Mouse (Mus musculus) heart, adult 2 months (tissue): ENCODE measurements around the gene Slit3. TPM values are rescaled to one million over a fixed set of nuclear protein-coding genes. Genes with fewer than 3 reads are reported as not detected.
A peak's percentile ranks its signal among the peaks of the same experiment; 100 is the strongest.

ENCODE experiments used
- DNase-seq, 2 experiments: peaks; one replicate each; pipeline ENCODE4 v3.0.0; 2021
- H3K27ac ChIP-seq: fragments of 200-600 bp; 2 replicates; pipeline ENCODE4 v1.8.1; 2022
- H3K27me3 ChIP-seq: fragments of 200-500 bp; 2 replicates; pipeline ENCODE4 v1.6.1; 2012; ENCODE audit warnings: mild to moderate bottlenecking, low read length, inconsistent platforms, mixed read lengths; ENCODE audit not compliant: control insufficient read depth, insufficient read depth
- H3K36me3 ChIP-seq: fragments of 200-500 bp; 2 replicates; pipeline ENCODE4 v1.6.1; 2012; ENCODE audit warnings: low read length, inconsistent platforms; ENCODE audit not compliant: control insufficient read depth, insufficient read depth
- H3K4me1 ChIP-seq: fragments of 200-500 bp; 2 replicates; pipeline ENCODE4 v1.6.1; 2011; ENCODE audit warnings: low read length; ENCODE audit not compliant: control insufficient read depth, insufficient read depth
- H3K4me3 ChIP-seq: fragments of 200-600 bp; 2 replicates; pipeline ENCODE4 v1.8.1; 2022
- H3K79me2 ChIP-seq: fragments of 200-500 bp; replicated peaks from 2 replicates; pipeline ENCODE4 v1.6.1; 2012; ENCODE audit warnings: mild to moderate bottlenecking, inconsistent platforms, low read length, moderate library complexity, mixed read lengths; ENCODE audit not compliant: control insufficient read depth, insufficient read depth
- H3K9ac ChIP-seq: fragments of 200-500 bp; 2 replicates; pipeline ENCODE4 v1.6.1; 2012; ENCODE audit warnings: low read depth, mild to moderate bottlenecking, control low read depth, inconsistent platforms, low read length, mixed read lengths
- CTCF ChIP-seq: fragments of 200-600 bp; IDR thresholded peaks from 2 replicates; pipeline ENCODE4 v1.8.1; 2022; ENCODE audit warnings: antibody characterized with exemption, mild to moderate bottlenecking, moderate library complexity
- EP300 ChIP-seq: fragments of 200-500 bp; IDR thresholded peaks from 2 replicates; pipeline ENCODE4 v1.6.1; 2011; ENCODE audit warnings: low read depth, low read length, control low read depth; ENCODE audit not compliant: insufficient read depth
- POLR2A ChIP-seq: fragments of 200-500 bp; IDR thresholded peaks from 2 replicates; pipeline ENCODE4 v1.6.1; 2011; ENCODE audit warnings: mild to moderate bottlenecking, low read depth, low read length, control low read depth; ENCODE audit not compliant: insufficient read depth
- WGBS: fragments of 180-500 bp; shearing (Covaris S2); methylation state at CpG from one replicate; pipeline ENCODE4 v1.1.7; 2018; 5-methylcytosine and 5-hydroxymethylcytosine counted together
- intact Hi-C: fragments of 180-260 bp; cut with DNase I; formaldehyde crosslinking; loops from one replicate; pipeline ENCODE4 v1.15.1; 2025
- polyA plus RNA-seq: library from polyadenylated mRNA; depleted of rRNA; stranded (reverse); fragments of >200 nt; gene quantifications from 2 replicates; pipeline ENCODE4 v1.2.3, GENCODE M21; 2012
- total RNA-seq, 2 experiments: library from RNA; stranded (reverse); gene quantifications; 2 replicates each; pipeline ENCODE4 v1.2.3; 2021

Slit3 gene
- total and polyA plus RNA-seq, 3 experiments: 12.3 to 15.8 (median 14.6) TPM

- Histone ChIP-seq H3K4me1 (no peaks in the 10 kb centered on the region), H3K9ac (no peak overlapping the region), H3K36me3 (no peaks in the 10 kb centered on the region), H3K4me3 (no peak overlapping the region), H3K27me3 (no peaks in the 10 kb centered on the region), H3K79me2 (no peaks in the 10 kb centered on the region), H3K27ac (no peak overlapping the region)
- no peak for TF ChIP-seq EP300
- no peak for TF ChIP-seq POLR2A
- no peak for TF ChIP-seq CTCF
- 38% methylated on average over 3 of the region's 3 CpGs for WGBS
- DNase-seq: peak in 1 of 2 experiments; percentile 28
- intact Hi-C loops: loop anchor here (5.0 kb wide), 1 partner anchor 34 kb away; no protein-coding TSS in a partner anchor
Measured at GRCm38 (mm10) chr11:35627815-35628214, 506.8 kb downstream of the Slit3 start.

GRCm38 (mm10) chr11:35632262-35632661 is 511.2 kb downstream of the Slit3 start:
- no peak overlapping the region for H3K4me3 ChIP-seq
- DNase-seq: no peak
- no peak overlapping the region for H3K27ac ChIP-seq
- TF ChIP-seq CTCF (no peak), EP300 (no peak), POLR2A (no peak)
- no peaks in the 10 kb centered on the region for H3K4me1 ChIP-seq
- 49% methylated on average over 5 of the region's 5 CpGs for WGBS
- intact Hi-C loops: no loop called here
- no peaks in the 10 kb centered on the region for H3K27me3 ChIP-seq
- H3K9ac ChIP-seq: no peak overlapping the region
- no peaks in the 10 kb centered on the region for H3K36me3 ChIP-seq
- no peaks in the 10 kb centered on the region for H3K79me2 ChIP-seq

GRCm38 (mm10) chr11:35637102-35637501 is 516.1 kb downstream of the Slit3 start:
- intact Hi-C loops: no loop called here
- no peaks in the 10 kb centered on the region for H3K36me3 ChIP-seq
- H3K27ac ChIP-seq: no peak overlapping the region
- H3K4me1 ChIP-seq: no peaks in the 10 kb centered on the region
- 86% methylated on average over 7 of the region's 7 CpGs for WGBS
- H3K79me2 ChIP-seq: no peaks in the 10 kb centered on the region
- no peak overlapping the region for H3K9ac ChIP-seq
- no peak for DNase-seq
- TF ChIP-seq EP300: no peak
- TF ChIP-seq CTCF: no peak
- no peak for TF ChIP-seq POLR2A
- H3K27me3 ChIP-seq: no peaks in the 10 kb centered on the region
- H3K4me3 ChIP-seq: no peak overlapping the region

GRCm38 (mm10) chr11:35638862-35639384 is 517.9 kb downstream of the Slit3 start:
- 60% methylated on average over 3 of the region's 3 CpGs for WGBS
- Histone ChIP-seq H3K9ac (no peak overlapping the region), H3K4me1 (no peaks in the 10 kb centered on the region), H3K27me3 (no peaks in the 10 kb centered on the region), H3K4me3 (no peak overlapping the region), H3K79me2 (no peaks in the 10 kb centered on the region), H3K36me3 (no peaks in the 10 kb centered on the region), H3K27ac (no peak overlapping the region)
- DNase-seq: no peak
- no peak for TF ChIP-seq POLR2A
- TF ChIP-seq CTCF: no peak
- intact Hi-C loops: no loop called here

- TF ChIP-seq EP300 (no peak), CTCF (no peak), POLR2A (no peak)
Measured at GRCm38 (mm10) chr11:35639428-35639827, 518.4 kb downstream of the Slit3 start.

GRCm38 (mm10) chr11:35651286-35651685 is 530.3 kb downstream of the Slit3 start:
- Histone ChIP-seq H3K79me2 (no peaks in the 10 kb centered on the region), H3K27me3 (no peaks in the 10 kb centered on the region), H3K4me3 (no peak overlapping the region), H3K4me1 (no peaks in the 10 kb centered on the region), H3K27ac (no peak overlapping the region), H3K36me3 (no peaks in the 10 kb centered on the region), H3K9ac (no peak overlapping the region)
- TF ChIP-seq EP300 (no peak), CTCF (no peak), POLR2A (no peak)
- intact Hi-C loops: no loop called here
- 83% methylated on average over 10 of the region's 10 CpGs for WGBS
- no peak for DNase-seq

More at GRCm38 (mm10) chr11:35639428-35639827, 518.4 kb downstream of the Slit3 start:
- intact Hi-C loops: no loop called here
- no peaks in the 10 kb centered on the region for H3K36me3 ChIP-seq
- 51% methylated on average over 11 of the region's 11 CpGs for WGBS
- no peak overlapping the region for H3K27ac ChIP-seq
- no peaks in the 10 kb centered on the region for H3K79me2 ChIP-seq
- no peak overlapping the region for H3K4me3 ChIP-seq
- H3K9ac ChIP-seq: no peak overlapping the region
- no peaks in the 10 kb centered on the region for H3K4me1 ChIP-seq
- no peak for DNase-seq
- no peaks in the 10 kb centered on the region for H3K27me3 ChIP-seq
